Mouse (Mus musculus) lung, postnatal 4 days (tissue): ENCODE measurements around the gene Hapln4.

ENCODE experiments used
- DNase-seq, 2 experiments: peaks; one replicate each; pipeline ENCODE4 v3.0.0; 2021

Hapln4 gene

DNA sequence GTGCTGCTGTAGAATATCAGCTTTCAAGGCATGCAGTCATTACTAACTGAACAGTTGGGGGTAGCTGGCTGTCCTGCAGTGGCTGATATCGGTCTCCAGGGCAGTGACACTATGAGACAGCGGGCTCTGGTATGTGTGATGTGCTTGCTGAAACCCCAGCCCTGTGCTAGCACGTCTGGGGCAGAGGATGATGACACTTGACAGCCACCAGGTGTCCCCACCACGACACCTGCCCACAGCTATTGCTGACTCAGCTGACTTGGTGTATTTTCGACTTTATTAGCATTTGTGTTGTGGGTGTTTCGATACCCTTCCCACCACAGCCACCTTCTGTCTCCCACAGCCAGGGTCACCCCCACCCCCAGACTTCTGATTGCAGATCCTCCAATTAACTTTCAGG, 21.2 kb downstream of the Hapln4 start:
- DNase-seq, result peak; percentile 41 to 46

DNA sequence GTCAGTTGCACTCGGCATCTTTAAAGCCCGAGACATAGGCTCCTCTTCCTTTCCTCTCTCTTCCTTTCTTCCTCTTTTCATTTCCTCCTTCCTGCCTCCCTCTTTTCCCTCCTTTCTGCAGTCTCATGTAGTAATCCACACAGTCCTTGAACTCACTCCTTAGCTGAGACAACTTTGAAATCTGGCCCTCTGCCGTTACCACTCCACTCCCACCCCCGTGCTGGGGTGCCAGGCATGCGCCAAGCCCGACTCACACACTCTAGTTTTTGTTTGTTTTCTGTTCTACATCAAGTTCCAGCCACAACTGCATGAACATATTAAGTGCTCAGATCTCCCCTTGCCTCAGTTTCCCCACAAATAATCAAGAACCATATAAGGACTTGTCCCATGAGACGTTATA, 21.7 kb downstream of the Hapln4 start:
- no peak for DNase-seq

- no peak for DNase-seq
These were observed 27.2 kb downstream of the Hapln4 start for GRCm38 (mm10) chr8:70110451-70110850.

DNA sequence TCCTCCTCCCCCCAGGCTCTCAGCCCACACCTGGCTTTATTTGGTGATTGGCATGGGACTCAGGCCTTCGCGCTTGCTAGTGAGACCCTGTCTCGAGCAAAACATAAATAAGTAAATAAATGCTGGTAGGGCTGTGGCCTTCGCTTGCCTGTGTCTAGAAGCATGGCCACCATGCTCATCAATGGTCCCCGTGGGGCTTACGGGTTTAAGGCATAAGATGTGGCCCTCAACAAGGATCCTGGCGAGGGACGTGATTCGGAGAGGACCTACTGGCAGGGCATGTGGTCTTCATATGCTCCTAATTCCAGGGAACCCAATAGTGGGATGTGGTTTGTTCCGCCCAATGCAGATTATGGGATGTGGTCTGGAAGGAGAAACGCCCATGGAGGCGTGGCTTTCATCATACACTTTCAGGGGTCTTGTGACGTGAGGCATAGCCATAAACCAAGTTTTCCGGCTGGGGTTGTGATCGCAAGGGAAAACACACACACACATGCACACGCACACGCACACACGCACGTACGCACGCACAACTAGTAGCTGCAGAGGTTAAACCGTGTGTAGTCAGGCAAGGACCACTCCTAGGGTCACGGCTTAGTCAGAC, 28.0 kb downstream of the Hapln4 start:
- DNase-seq, result no peak

DNA sequence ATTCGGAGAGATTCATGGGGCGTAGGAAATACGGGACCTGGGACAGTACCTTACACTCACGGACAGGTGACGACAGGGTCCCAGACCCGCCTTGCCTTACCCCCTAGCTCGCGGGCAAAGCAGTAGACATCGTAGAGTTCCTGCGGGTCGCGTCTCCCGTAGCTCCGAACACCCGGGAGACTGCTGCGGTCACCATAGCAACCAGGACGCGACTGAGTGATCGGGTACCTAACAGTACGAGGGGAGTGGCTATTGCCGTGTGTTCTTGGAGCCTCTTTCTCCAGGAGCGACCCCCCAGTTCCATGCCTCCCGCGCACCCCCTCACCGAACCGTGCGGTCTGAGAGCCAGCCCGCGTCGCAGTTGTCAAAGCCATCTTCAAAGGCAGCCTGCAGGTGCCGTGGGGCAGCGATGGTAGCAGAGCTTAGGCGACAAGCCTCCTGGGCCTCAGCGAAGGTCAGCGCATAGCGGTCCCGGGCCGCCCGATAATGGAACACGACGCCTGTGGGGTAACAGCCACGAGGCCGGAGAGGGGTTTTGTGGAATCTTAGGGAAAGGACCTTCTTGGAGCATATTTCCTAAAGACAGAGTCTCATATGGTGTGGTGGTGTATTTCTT, 29.3 kb downstream of the Hapln4 start:
- DNase-seq, result no peak

DNA sequence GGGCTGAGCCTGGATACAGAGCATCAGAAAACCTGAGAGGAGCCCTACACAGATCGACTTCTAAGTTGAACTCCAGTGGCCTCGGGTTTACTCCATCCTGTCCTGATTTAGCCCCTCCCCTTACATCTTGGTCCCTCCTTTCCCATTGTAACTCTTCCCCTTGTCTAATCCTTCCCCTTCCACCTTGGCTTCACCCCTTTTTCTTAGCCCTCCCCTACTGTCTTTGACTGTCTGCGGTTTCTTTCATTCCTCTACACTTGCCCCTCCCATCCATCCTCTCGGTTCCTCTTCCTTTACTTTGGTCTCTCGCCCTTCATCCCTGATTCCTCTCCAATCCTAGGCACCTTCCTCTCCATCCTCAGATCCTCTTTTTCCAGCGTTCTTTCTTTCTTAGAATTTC, 31.2 kb downstream of the Hapln4 start:
- no peak for DNase-seq

- no peak for DNase-seq
These were observed 31.6 kb downstream of the Hapln4 start for GRCm38 (mm10) chr8:70114892-70115291.

DNA sequence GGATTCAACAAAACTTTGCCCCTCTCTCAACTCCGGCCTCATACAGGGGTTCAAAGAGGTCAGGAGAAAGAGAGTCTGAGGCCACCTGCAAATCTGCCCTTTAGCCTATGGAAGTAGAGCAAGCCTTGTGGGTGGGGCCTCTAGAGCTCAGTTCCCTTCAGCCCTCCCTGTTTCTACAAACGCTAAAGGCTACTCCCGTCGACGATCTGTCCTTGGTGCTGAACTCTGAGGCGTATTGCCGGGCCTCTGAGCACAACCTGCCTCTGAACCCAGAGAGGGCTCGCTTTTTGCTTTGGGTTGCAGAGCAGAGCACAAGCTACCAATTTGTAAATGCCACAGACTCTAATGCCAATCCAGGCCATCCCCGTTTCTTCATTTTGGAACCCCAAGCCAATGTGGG, 34.4 kb downstream of the Hapln4 start:
- DNase-seq, result peak in 1 of 2 experiments; percentile 40

- DNase-seq, result no peak
These were observed 35.8 kb downstream of the Hapln4 start for GRCm38 (mm10) chr8:70118726-70119700.

GRCm38 (mm10) chr8:70120667-70121066, 37.4 kb downstream of the Hapln4 start, which contains the start of gene Ncan:
Gene Ncan, minus strand, starts transcription at chr8:70120873.
- peak; percentile 49 to 54 for DNase-seq

- no peak for DNase-seq
These were observed 39.6 kb downstream of the Hapln4 start for GRCm38 (mm10) chr8:70122863-70123262.

GRCm38 (mm10) chr8:70124992-70125391, 41.7 kb downstream of the Hapln4 start:
- DNase-seq, result no peak

GRCm38 (mm10) chr8:70128435-70128834, 45.2 kb downstream of the Hapln4 start:
- DNase-seq, result peak; percentile 42 to 71

GRCm38 (mm10) chr8:70129309-70129952, 46.2 kb downstream of the Hapln4 start:
- peak; percentile 24 to 53 for DNase-seq

GRCm38 (mm10) chr8:70130066-70130465, 46.8 kb downstream of the Hapln4 start:
- no peak for DNase-seq

DNA sequence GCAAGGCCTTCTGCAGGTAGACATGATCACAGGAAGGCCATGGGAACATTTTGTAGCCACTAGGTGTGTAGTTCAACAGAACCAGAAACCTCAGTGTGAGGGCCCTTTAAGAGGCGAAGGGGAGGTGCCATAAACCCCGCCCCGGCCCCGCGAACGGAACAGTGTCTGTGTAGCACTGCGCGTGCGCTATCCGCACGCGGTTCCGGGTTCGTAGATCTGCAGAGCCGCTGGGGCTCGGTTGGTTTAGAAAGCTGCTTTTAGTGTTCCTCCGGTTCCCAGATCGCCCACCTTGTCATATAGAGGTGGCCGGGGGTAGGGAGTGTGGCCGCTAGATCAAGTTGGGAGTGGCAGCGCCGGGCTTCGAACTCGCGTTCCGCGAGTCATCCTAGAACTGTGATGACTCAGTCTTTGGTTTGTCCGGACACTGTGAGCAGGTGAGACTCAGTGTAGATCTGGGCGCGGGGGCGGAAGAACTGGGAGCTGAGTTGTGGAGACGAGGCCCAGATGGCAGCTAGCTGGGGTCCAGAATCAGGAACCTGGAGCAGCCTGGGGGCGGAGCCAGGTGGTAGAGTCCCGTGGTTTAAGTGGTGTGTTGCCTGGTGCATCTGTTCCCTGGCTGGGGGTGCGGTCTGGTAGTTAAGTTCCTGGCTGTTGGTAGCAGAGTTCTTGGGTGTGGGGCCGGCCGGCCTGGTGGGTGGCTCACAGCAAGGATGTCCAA, 48.1 kb downstream of the Hapln4 start, which contains the start of gene Nr2c2ap:
Nr2c2ap (plus strand) TSS at position 168 of the 718 bp plus-strand sequence.
- peak; percentile 87 to 89 for DNase-seq

DNA sequence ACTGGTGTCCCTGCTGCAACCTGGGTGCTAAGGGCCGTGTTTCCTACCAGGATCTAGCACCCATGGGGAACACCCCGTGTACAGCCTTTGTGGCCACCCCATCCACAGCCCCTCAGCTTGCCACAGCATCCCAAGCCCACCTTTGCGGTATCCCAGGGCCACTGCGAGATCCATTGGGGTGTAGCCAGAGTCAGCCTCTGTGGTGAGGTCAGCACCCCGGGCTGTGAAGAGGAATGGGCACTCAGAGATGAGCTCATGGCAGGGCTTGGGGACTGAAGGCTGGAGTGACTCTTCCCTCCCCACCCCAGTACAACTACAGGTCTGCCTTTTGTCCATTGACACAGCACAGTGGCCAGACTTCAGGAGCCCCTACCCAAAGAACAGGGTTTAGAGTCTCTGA, 50.8 kb downstream of the Hapln4 start:
- DNase-seq, result no peak

GRCm38 (mm10) chr8:70134931-70135330, 51.7 kb downstream of the Hapln4 start:
- DNase-seq, result no peak

- no peak for DNase-seq
These were observed 53.3 kb downstream of the Hapln4 start for GRCm38 (mm10) chr8:70136591-70136990.

GRCm38 (mm10) chr8:70137890-70138289, 54.6 kb downstream of the Hapln4 start:
- DNase-seq, result no peak

DNA sequence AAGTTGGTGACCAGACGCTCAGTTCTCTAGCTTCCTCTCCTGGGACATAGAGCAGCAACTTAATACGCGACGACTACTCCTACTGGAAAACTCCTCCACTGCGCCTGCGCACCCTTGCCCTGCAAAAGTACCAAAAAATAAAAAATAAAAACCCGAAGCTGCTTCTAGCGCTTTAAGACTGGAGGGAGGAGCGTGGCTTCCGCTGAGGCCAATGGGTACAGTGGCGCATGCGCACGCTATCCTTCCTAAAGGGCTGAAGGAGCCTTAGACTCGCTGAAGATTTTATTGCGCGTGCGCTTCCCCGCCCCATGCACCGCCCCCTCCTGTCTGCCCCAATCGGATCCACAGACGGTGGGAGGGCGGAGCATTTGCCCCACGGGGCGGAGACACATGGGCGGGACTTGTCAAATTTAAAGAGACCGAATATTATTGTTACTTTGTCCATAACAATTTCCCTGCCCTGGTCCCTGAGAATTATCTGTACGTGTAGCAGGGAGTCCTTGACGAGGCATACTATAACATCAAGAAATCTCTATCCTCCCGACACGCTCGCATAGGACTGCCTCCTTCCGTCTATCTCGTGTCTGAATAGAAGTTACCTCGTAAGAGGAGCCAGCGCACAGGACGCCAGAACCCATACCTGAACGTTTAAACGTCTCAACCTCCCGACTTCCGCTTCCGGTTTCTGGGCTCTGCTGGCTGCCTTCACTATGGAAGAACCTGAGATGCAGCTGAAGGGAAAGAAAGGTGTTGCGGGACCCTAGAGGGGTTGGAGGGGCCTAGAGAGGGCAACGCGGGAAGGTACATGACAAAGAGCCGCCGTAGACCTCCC, 56.0 kb downstream of the Hapln4 start, which contains the start of the genes Rfxank, Borcs8 and Mef2b:
Rfxank (minus strand) TSS at position 129 of the 832 bp plus-strand sequence.
Borcs8 (plus strand) TSS at position 474 of the 832 bp plus-strand sequence.
Mef2b (plus strand) TSS at position 686 of the 832 bp plus-strand sequence.
- peak; percentile 99 for DNase-seq
